Mouse (Mus musculus): ENCODE measurements at regions not wholly inside any gene's neighbourhood (a gene's known extent, or its start where the extent isn't known, plus 50 kb on each side); places are given as distances from the start of the nearest gene placed in this dataset.

DNA sequence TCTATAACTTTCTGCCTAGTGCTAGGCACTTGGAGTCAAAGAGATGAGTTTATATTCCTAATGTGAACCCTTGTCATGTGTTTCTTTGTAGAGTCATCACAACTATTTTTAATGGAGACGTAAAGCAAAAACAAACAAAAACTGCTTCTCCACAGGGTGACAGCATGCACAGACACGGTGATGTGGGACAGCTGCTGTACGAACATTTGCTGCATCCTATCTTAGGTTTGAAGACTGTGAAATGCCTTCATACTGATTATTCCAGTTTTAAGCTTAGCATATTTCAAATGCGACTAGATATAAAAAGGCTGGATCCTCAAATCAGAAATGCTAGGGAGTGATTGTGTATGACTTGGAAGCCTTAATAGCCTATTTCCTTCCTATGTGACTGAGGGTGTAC, 187.3 kb upstream of the Eci2 start:
- DNase-seq = no peak

- DNase-seq = no peak
Measured at GRCm38 (mm10) chr13:35226142-35226829, 199.4 kb upstream of the Eci2 start.

- no peak for DNase-seq
Measured at GRCm38 (mm10) chr13:35226944-35227343, 200.0 kb upstream of the Eci2 start.

DNA sequence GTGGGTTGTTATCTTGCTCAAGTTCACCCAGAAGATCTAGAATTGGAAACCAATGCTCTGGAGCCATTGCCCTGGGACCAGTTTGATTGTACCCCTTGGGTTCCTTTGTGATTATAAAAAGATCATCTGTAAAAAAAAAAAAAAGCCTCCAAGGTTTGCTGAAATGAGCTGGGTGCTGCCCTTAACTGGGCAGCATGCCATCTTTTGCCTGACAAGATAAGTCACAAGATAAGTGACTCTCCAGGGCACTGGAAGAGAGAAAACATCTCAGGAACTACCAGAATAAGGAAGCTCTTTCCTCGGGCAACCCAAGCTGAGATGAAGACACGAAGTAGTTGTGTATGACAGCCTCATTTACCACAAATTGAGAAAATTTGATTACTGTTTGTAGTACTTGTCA, 202.7 kb upstream of the Eci2 start:
- DNase-seq = no peak

- DNase-seq = no peak
Measured at GRCm38 (mm10) chr13:35233636-35234035, 206.7 kb upstream of the Eci2 start.

DNA sequence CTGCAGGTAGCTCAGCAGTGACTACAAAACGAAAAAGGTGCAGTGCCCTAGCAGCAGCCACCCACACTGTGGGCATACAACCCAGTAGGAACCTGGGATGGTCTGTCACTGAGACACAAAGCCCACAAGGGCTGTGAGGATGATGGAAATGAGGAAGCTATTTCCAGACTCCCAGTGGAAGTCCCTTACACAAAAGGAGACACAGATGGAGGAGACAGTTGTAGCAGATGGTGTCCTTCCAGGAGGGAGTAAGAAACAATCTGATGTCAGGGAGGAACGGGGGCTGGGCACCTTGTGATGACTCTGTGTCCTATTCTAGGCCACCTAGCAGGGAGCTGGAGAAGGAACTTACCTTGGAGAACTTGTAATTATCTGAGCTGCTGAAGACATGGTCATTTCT, 214.5 kb upstream of the Eci2 start:
- no peak for DNase-seq

- no peak for DNase-seq
Measured at GRCm38 (mm10) chr13:35243946-35244345, 217.1 kb upstream of the Eci2 start.

DNA sequence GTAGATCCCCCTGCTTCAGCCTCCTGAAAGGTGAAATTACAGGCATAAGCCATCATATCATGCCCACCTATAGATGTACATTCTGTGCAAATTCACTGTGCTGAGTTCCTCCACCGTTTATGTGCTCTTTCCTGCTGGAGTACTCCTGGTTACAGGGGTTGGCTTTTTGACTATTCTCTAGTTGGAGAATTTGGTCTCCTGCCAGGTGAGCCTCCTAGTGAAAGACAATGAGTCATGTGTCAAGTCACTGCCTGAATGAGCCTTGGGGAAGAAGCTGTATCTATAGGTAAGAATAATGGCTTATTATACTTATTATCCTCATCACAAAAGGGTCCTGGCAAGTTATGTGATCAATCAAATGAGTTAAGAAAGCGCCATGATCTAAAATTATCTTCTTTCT, 230.5 kb upstream of the Eci2 start:
- DNase-seq = no peak

DNA sequence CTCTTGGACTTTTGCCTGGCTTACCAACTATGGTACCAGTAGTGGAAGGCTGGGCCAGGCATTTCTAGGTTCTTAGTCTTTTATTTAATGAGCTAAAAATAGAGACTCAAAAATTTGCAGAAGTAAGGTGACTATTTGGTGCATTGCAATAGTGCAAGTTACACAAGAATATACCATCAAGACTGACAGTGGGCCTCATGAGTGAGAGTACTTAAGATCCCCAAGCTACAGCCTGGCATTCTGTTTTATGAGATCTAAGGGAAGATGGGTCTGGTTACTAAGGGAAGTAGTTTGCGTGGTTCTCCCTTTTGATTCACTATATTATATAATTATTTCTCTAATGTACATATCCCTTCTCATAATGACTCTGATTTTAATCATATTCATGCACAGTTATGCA, 231.8 kb upstream of the Eci2 start:
- no peak for DNase-seq

DNA sequence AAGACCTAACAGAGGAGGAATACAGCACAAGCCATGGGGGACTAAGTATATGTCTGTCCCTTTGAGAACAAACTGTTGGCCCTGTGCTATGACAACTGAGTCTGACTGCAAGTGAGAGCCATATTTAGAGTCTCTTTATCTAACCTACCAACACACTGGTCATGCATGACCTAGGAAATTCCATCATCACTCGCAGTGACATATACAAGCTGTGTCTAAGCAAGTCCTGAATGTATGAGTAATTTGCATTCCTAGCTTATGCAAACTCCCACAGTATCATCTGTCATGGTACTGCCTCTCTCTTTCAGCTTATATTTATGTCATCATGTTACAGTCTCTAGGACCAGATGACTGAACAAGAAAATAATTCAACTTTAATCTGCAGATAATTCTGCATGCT, 257.1 kb upstream of the Eci2 start:
- DNase-seq = no peak

- no peak for DNase-seq
Measured at GRCm38 (mm10) chr13:35302088-35302487, 275.2 kb upstream of the Eci2 start.

DNA sequence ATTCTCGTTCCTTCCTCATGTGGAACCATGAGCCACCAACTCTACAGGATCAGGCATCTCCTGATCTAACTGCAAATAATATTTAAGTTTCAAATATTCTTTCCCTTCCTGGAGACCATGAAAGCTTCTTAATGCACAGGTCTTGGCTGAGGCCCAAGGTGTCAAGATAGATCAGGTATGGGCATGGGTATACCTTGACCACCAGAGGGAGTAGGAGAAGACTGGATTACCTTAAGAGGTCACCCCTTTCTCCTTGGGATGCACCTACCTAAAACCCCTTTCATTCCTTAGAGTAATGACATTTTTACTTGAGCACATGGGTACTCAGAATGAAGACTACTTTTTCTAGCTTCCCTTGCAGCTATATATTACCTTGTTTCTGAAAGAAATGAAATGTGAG, 289.9 kb upstream of the Eci2 start:
- DNase-seq = no peak

GRCm38 (mm10) chr13:35326682-35327242, 299.9 kb upstream of the Eci2 start:
- no peak for DNase-seq

DNA sequence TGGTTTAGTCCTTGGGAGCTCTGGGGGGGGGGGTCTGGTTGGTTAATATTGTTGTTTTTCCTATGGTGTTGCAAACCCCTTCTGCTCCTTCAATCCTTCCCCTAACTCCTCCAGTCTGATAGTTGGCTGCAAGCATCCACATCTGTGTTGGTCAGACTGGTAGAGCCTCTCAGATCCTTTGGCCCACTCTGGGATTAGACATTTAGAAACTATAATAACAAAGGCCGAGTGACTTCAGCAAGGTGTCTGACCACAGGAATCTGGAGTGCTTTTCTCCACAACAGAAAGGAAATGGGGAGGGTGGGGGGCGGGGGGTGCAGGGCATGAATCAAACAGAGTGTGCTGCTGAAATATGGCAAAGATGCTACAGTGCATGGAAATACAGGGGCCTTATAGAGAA, 301.4 kb upstream of the Eci2 start:
- DNase-seq = no peak

DNA sequence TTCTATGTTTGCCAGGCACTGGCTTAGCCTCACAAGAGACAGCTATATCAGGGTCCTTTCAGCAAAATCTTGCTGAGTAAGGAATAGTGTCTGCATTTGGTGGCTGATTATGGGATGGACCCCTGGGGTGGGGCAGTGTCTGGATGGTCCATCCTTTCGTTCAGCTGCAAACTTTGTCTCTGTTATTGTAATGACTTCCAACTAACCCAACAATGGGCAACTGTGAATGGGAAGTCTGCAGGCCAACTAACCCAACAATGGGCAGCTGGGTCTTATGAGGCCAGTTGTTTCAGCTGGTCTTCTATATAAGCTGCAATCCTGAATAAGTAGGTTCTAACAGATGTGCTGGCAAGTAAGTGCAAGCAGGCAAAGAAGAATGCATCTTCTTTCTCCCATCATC, 304.0 kb upstream of the Eci2 start:
- no peak for DNase-seq

GRCm38 (mm10) chr13:35345507-35346129, 314.0 kb upstream of the Cdyl start:
- DNase-seq = no peak

- no peak for DNase-seq
Measured at GRCm38 (mm10) chr13:35348283-35348682, 311.4 kb upstream of the Cdyl start.

- DNase-seq = no peak
Measured at GRCm38 (mm10) chr13:35359345-35359744, 300.3 kb upstream of the Cdyl start.

GRCm38 (mm10) chr13:35377487-35377886, 282.1 kb upstream of the Cdyl start:
- no peak for DNase-seq

DNA sequence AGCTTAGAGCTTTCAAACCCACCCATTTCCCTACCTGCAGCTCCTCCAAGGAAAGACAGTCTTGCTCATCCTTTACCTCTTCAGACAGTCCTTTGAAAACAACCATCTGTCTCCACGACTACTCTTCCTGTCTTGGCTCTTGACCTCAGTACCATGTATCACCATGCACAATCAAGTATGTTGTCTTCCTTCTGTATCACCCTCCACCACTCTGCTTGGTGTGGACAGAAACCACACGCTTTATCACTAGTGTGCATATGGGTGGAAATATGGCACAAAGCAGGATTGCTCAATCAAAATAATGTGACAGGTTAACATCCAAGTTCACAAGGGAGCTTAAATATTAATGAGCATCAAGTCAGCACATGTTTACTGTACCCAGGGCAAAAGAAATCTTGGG, 280.1 kb upstream of the Cdyl start:
- no peak for DNase-seq

GRCm38 (mm10) chr13:35380224-35381009, 279.2 kb upstream of the Cdyl start:
- DNase-seq = no peak

DNA sequence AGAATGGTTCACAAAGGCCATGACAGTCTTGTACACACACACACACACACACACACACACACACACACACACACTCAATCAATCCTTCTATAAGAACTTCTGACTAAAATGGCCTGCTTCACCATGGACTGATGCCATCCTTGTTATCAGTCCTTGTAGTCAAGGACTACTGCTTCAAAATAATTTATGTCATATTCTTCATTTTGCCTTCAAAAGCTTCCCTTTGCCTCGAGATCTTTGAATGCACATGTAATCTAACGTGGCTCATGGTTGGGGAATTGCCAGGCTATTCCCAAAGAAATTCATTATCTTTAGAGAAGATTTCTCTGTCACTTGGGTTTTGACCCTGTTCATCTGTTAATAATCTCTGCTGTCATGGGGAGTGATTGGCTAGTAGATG, 278.0 kb upstream of the Cdyl start:
- DNase-seq = no peak

- DNase-seq = no peak
Measured at GRCm38 (mm10) chr13:35383000-35383623, 276.5 kb upstream of the Cdyl start.

All from gastrocnemius, postnatal 10 days (tissue).